Mouse (Mus musculus) olfactory bulb, adult 2 months (tissue): ENCODE data around the gene Tuba1c. TPM values are rescaled to one million over a fixed set of nuclear protein-coding genes. Genes with fewer than 3 reads are reported as not detected.

Source experiments
- H3K27ac ChIP-seq: fragments of 200-500 bp; 2 replicates; pipeline ENCODE4 v1.5.1; 2012; ENCODE audit warnings: low read depth, low read length; ENCODE audit not compliant: insufficient read depth
- H3K4me1 ChIP-seq: fragments of 200-500 bp; 2 replicates; pipeline ENCODE4 v1.6.1; 2012; ENCODE audit warnings: low read length; ENCODE audit not compliant: control insufficient read depth, insufficient read depth
- H3K4me3 ChIP-seq: fragments of 200-500 bp; 2 replicates; pipeline ENCODE4 v1.5.1; 2012; ENCODE audit warnings: mild to moderate bottlenecking, low read depth, low read length, moderate library complexity; ENCODE audit not compliant: insufficient read depth
- CTCF ChIP-seq: fragments of 200-500 bp; IDR thresholded peaks from 2 replicates; pipeline ENCODE4 v1.5.1; 2012; ENCODE audit warnings: low read depth, mild to moderate bottlenecking, low read length, moderate library complexity; ENCODE audit not compliant: insufficient read depth
- POLR2A ChIP-seq: fragments of 200-500 bp; IDR thresholded peaks from 2 replicates; pipeline ENCODE4 v1.6.1; 2012; ENCODE audit warnings: mild to moderate bottlenecking, low read depth, low read length, moderate library complexity; ENCODE audit not compliant: insufficient read depth
- WGBS: fragments of 180-500 bp; shearing (Covaris S2); methylation state at CpG from one replicate; pipeline ENCODE4 v1.1.7; 2018; 5-methylcytosine and 5-hydroxymethylcytosine counted together
- polyA plus RNA-seq: library from polyadenylated mRNA; stranded (reverse); fragments of >200 nt; gene quantifications from 2 replicates; pipeline ENCODE4 v1.2.4, GENCODE M21; 2012; ENCODE audit warnings: low replicate concordance; ENCODE audit not compliant: missing spikeins, insufficient read depth, insufficient read length

Gene Tuba1c
- polyA plus RNA-seq, 1 experiment: not detected

DNA sequence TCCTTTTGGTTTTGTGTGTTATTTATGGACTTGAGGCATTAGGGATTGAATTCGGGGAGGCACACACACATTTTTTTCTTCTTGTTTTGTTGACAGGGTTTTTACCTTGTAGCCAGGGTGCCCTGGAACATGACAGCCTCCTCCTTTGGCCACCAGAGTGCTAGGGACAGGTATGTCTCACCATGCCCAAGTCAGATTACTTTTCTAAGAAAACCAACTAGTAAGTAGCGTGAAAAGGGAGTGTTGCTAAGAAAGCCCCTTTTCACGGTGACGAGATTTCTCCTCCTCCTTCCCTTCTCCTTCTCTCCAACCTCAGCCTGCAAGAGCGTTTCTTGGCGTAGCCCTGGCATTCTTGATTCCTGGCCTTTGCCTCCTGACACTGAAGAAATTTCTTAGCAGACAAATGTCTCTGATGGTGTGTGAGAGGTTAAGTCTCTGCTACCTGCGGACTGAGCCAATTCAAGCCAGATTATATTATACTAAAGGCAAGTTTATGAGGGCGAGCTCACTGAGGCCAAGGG lies 42.0 kb upstream of the Tuba1c start:
- Histone ChIP-seq H3K4me1 (peaks cover 35% of the 10 kb centered on the region), H3K4me3 (no peak overlapping the region), H3K27ac (peak overlapping the region; percentile 91)
- no peak for TF ChIP-seq CTCF
- no peak for TF ChIP-seq POLR2A
- WGBS: 31% methylated on average over 8 of the region's 8 CpGs

DNA sequence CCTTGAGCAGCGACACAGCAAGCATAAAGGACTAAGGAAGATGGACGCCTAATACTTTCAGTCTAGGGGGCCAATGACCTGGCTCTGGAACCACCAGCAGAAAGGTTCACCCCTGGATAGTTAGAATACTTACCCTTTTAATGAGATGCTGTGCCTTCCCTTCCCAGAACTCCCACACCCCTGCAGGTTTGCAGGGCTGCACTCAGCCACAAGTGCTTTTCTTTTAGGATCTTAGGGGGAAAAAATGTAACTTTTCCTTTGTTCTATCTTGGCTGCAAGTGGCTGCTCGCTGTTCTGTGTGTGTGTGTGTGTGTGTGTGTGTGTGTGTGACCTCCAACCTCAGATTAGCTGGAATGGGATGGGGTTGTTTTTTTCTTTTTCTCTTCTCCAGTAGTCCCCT lies 40.9 kb upstream of the Tuba1c start:
- no peak overlapping the region for H3K4me3 ChIP-seq
- H3K27ac ChIP-seq: no peak overlapping the region
- TF ChIP-seq CTCF (no peak), POLR2A (no peak)
- peaks cover 35% of the 10 kb centered on the region for H3K4me1 ChIP-seq
- WGBS: 70% methylated on average over 3 of the region's 3 CpGs

DNA sequence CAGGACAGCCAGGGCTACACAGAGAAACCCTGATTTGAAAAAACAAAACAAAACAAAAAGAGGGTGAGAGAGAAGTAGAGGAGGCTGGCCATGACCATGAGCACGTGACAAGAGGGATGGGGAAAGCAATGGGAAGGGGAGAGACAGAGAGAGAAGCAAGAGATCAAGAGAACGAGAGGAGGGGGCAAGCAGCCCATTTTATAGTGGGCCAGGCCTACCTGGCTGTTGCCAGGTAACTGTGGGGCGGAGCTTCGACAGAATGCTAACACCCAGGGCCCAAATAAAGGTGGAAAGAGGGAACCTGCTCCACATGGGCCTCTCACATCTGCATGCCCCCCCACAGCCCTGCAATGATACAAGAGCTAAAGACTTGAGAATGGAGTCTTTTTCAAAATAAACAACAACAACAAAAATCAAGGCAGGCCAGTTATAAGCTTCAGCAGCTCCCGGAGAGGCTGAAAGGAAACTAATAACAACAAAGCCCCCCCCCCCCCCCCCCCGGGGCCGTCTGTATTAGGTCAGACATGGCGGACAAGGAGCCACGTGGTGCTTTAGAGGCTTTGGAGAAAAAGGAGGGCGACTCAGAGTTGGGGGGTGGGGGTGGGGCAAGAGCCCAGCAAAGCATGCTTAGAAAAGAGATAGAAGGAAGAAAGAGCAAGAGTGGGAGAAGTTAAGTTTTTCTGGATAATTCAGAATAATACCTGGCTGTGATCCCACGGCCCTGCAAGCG lies 39.8 kb upstream of the Tuba1c start:
- H3K27ac ChIP-seq: no peak overlapping the region

DNA sequence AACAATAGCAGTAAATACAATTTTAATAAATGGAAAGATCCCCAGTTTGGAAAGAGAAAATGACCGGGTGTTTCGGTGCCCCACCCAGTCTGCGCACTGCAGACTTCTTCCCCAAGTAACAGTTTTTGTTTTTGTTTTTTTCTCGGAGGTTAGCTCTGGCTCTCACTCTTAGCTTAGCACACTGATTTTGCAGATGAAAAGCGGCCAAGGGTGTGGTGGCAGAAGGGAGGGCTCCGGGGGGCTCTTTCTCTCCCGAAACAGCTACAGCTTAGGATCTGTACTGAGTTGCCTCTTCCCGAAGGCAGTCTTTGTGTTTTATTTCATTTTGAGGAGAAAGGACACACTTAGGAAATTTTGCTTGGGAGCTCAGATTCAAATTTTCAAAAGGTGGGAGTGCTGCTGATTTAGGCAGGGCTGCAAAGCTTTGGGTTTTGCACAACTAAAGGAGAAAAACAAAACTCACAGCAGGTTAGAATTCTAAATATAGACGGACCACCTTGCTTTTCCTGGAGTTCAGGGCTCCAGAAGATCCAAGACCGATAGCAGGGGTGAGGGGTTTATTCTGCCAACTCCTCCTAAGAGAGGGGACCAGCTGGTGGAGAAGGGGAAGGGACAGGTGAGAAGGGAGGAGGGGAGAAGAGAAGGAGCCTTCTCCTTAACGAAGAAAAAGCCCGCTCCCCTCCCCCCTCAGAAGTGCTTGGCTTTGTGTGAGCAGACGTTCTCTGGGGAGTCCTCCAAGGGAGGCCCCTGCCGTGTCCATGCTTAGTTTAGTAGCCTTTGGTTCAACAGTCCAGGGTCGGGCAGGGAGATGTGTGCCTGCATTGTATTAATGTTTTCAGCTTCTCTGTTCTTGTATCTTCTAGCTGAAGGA lies 38.8 kb upstream of the Tuba1c start:
- WGBS: 21% methylated on average over 15 of the region's 15 CpGs
- Histone ChIP-seq H3K27ac (peak overlapping the region; percentile 93), H3K4me3 (no peak overlapping the region), H3K4me1 (peaks cover 35% of the 10 kb centered on the region)
- TF ChIP-seq POLR2A: no peak
- no peak for TF ChIP-seq CTCF

More for the DNA sequence above, 39.8 kb upstream of the Tuba1c start:
- TF ChIP-seq POLR2A (no peak), CTCF (no peak)
- H3K4me3 ChIP-seq: no peak overlapping the region
- H3K4me1 ChIP-seq: peaks cover 35% of the 10 kb centered on the region
- 26% methylated on average over 12 of the region's 12 CpGs for WGBS

DNA sequence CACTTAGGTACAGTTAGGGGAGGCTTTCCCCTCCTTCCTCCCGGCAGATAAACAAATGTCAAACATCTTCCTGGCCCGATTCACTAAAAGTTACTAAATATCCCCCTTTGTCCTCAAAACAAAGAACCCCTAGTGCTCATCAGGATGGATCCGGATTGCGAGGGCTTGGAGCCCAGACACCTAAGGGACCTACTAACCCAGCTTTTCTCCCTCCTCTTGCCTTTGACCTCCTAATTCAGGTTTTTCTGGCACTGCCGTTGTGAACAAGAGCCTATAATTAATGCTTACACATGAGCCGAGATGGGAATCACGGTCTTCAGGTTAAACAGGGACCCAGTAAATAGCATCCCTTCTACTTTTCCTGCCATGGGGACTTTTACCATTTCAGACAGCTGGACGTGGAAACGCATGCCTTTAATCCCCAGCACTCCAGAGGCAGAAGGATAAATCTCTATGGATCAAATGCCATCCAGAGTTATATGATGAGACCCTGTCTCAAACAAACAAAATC lies 38.1 kb upstream of the Tuba1c start:
- WGBS: 10% methylated on average over 9 of the region's 9 CpGs
- TF ChIP-seq CTCF: no peak
- no peak for TF ChIP-seq POLR2A
- Histone ChIP-seq H3K4me1 (peaks cover 35% of the 10 kb centered on the region), H3K27ac (peak overlapping the region; percentile 93), H3K4me3 (no peak overlapping the region)

DNA sequence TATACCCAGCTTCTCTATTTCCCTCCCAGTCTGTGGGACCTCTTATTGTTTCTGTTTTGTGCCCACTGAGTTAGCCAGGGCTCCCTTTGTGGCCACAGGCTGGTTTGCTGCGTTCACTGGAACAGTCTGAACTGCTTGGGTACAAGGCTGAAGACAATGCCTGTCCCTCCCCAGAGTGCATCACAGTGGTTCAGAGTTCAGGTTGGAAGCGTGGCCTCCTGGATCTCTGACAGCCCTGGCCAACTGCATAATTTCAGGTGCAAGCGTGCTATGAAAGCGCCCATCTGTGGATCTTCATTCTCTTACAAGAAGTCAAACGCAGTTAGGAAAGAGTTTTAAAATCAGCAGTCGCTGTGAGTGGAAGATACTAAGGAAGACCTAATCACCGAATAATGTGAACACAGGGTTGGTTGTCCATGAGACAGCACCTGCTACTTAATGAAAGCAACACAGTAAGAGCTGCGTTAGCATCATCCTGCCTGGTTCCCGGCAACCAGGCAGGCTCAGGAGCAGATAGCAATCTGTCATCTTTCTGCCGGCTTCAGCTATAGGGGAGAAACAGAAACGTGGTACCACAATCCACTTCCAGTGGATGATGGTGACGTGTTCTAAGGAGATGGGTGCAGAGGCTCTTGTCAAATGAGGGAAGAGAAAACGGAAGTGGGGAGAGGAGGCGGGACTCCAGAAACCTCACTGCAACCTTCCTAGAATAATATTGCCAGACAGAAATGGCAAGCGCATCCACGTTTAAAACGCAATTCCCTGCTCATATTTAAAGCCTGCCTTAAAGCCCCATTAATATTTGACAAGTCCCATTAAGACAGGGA lies 37.4 kb upstream of the Tuba1c start:
- Histone ChIP-seq H3K4me1 (peaks cover 32% of the 10 kb centered on the region), H3K4me3 (no peak overlapping the region), H3K27ac (peak overlapping the region; percentile 93)
- TF ChIP-seq CTCF: no peak
- TF ChIP-seq POLR2A: no peak
- 12% methylated on average over 17 of the region's 17 CpGs for WGBS

DNA sequence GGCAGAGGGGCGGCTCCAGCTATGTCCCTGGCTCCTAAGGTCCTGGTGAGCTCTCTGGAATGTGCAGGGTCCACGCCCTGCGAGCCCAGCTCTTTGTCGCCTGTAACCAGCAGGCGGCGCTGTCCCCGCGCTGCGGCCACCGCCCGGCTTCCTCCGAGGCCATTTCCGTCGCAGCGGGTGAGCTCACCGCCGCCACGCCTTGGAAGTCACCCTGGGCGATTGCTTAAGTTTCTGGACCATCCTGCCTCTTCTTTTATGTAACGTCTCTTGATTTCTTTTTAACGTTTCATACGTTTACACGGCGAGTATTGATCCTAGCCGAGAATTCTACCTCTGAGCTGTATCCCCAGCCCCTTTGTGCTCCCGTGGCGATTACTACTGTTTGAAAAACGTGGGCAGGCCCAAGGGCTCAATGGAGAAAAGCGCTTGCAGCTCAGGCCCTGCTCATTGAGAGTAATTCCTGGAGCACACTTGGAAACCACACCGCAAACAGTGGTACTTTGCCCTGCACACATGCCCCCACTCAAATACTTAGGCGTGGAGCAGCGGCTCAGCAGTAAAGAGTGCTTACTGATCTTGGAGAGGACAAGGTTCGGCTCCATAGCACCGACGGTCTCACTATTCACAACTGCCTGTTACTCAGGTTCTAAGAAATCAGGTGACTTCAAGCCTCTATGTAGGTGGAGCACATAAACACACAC lies 36.4 kb upstream of the Tuba1c start:
- Histone ChIP-seq H3K4me1 (peaks cover 26% of the 10 kb centered on the region), H3K27ac (peak overlapping the region; percentile 93), H3K4me3 (peak overlapping the region; percentile 32)
- 1% methylated on average over 35 of the region's 35 CpGs for WGBS
- TF ChIP-seq CTCF (peak; percentile 99), POLR2A (peak; percentile 38; the same call in 1 of the 2 replicates)

DNA sequence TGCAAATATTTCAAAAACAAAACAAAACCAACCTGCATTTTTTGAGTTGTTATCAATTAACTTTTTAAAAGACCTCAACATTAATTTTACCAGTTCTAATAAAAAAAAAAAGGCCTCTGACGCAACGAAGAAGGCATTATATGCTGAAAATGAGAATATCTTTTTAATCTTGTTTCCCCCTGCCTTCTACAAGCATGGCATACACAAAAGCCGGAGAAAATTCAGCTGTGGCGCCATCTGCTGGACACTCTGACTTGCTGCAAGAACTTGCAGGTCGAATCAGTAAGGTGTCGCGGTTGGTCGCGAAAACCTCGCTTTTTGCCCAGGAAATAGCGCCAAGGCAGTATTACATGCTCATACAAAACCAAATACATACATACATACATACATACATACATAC lies 35.8 kb upstream of the Tuba1c start:
- Histone ChIP-seq H3K4me1 (peaks cover 26% of the 10 kb centered on the region), H3K27ac (no peak overlapping the region), H3K4me3 (no peak overlapping the region)
- 1% methylated on average over 11 of the region's 11 CpGs for WGBS
- TF ChIP-seq POLR2A (no peak), CTCF (peak; percentile 74)
